Mouse (Mus musculus) hindbrain, postnatal 0 days (tissue): ENCODE measurements around the gene Rnf157. TPM values are rescaled to one million over a fixed set of nuclear protein-coding genes. Genes with fewer than 3 reads are reported as not detected.

ENCODE experiments used
- ATAC-seq: fragments of 200-750 bp; cut with Nextera tagmentation; 2 replicates; pipeline ENCODE4 v1.8.0; 2017; ENCODE audit warnings: mild to moderate bottlenecking, moderate TSS enrichment, moderate library complexity
- DNase-seq: peaks from one replicate; pipeline ENCODE4 v3.0.0-alpha.2; 2015; ENCODE audit warnings: low spot score
- H3K27ac ChIP-seq: fragments of 300-500 bp; sonication (generic); 2 replicates; pipeline ENCODE4 v1.5.1; 2014; ENCODE audit warnings: mild to moderate bottlenecking
- H3K27me3 ChIP-seq: fragments of 300-500 bp; sonication (generic); 2 replicates; pipeline ENCODE4 v1.6.1; 2014; ENCODE audit warnings: low read length, mixed read lengths; ENCODE audit not compliant: insufficient read depth
- H3K36me3 ChIP-seq: fragments of 300-500 bp; sonication (generic); 2 replicates; pipeline ENCODE4 v1.6.1; 2014; ENCODE audit warnings: low read length, mixed read lengths; ENCODE audit not compliant: insufficient read depth
- H3K4me1 ChIP-seq: fragments of 300-500 bp; sonication (generic); 2 replicates; pipeline ENCODE4 v1.6.1; 2014; ENCODE audit warnings: antibody characterized with exemption, low read length, mixed read lengths; ENCODE audit not compliant: insufficient read depth
- H3K4me2 ChIP-seq: fragments of 300-500 bp; sonication (generic); 2 replicates; pipeline ENCODE4 v1.6.1; 2014; ENCODE audit warnings: low read depth, mild to moderate bottlenecking, low read length, moderate library complexity, mixed read lengths
- H3K4me3 ChIP-seq: fragments of 300-500 bp; sonication (generic); 2 replicates; pipeline ENCODE4 v1.5.1; 2014; ENCODE audit warnings: low read length
- H3K9ac ChIP-seq: fragments of 300-500 bp; sonication (generic); replicated peaks from 2 replicates; pipeline ENCODE4 v1.6.1; 2014; ENCODE audit warnings: mild to moderate bottlenecking, low read length, moderate library complexity, mixed read lengths
- H3K9me3 ChIP-seq: fragments of 300-500 bp; sonication (generic); 2 replicates; pipeline ENCODE4 v1.6.1; 2016; ENCODE audit warnings: low read length, mixed read lengths
- CTCF ChIP-seq: IDR thresholded peaks from 2 replicates; pipeline ENCODE4 v1.5.1; 2016; ENCODE audit warnings: antibody characterized with exemption, control low read depth, low read depth
- WGBS: fragments of 180-500 bp; shearing (Covaris S2); extraction: QIAGEN DNeasy Blood & Tissue Kit; methylation state at CpG from one replicate; pipeline ENCODE4 v1.1.7; 2014; 5-methylcytosine and 5-hydroxymethylcytosine counted together
- polyA plus RNA-seq: library from polyadenylated mRNA; unstranded; fragments of >200 nt; fragmentation: Nextera tagmentation; extraction: Ambion mirVana; gene quantifications from 2 replicates; pipeline ENCODE4 v1.2.1, GENCODE M21; 2015
- total RNA-seq: library from RNA; depleted of rRNA; stranded (reverse); fragments of >200 nt; gene quantifications from 2 replicates; pipeline ENCODE4 v1.2.3, GENCODE M21; 2014; rRNA removed

Rnf157 gene
- 108 and 117 TPM in 2 replicates for total RNA-seq
- polyA plus RNA-seq: 53.0 and 60.5 TPM in 2 replicates

DNA sequence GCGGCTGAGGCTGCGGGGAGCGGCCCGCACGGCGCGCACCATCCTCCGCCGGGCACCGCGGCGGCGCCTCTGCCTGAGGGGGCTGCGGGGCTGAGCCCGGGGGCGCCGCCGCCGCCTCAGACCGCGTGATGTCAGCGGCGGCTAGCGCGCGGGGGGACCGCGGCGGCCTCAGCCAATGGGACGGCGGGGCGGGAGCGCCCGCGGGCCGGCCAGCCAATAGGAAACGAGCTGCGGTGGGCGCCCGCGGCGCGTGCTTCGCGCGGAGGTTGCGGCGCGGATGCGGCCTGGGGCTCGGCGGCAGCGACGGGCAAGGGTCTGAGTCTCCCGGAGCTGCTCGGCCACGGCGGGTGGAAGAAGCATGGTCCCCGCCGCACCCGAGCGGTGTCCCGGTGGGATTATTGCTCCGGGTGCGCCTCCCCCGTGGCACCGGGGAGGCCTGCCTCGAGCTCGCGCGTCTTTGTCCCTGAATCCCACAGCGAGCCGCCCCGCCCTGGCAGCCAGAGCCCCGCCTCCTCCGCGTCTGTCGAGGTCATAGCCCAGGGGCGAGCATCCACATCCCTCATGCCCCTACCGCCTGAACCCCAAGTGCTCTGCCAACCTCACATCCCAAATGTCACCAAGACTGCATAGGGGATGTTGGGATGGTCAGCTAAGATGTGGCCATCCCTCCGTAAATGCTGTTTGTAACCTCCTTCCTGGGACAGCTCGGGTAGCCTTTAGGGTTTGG, at the start of gene Rnf157:
Rnf157 (minus strand) TSS at position 129 of the 727 bp plus-strand sequence.
- H3K9ac ChIP-seq: peak within 1 kb of the TSS; percentile 92
- peak within 1 kb of the TSS; percentile 90 for H3K4me2 ChIP-seq
- 4% methylated on average over 58 of the region's 82 CpGs for WGBS
- ATAC-seq (peak; percentile 96), DNase-seq (peak; percentile 96)
- peak within 1 kb of the TSS; percentile 94 for H3K27ac ChIP-seq
- TF ChIP-seq CTCF: no peak
- H3K36me3 ChIP-seq: no peaks in the 10 kb centered on the region
- no peaks in the 10 kb centered on the region for H3K9me3 ChIP-seq
- H3K27me3 ChIP-seq: no peaks in the 10 kb centered on the region
- H3K4me3 ChIP-seq: peak within 1 kb of the TSS; percentile 81
- peaks cover 12% of the 10 kb centered on the region; the same call in 1 of the 2 replicates for H3K4me1 ChIP-seq

DNA sequence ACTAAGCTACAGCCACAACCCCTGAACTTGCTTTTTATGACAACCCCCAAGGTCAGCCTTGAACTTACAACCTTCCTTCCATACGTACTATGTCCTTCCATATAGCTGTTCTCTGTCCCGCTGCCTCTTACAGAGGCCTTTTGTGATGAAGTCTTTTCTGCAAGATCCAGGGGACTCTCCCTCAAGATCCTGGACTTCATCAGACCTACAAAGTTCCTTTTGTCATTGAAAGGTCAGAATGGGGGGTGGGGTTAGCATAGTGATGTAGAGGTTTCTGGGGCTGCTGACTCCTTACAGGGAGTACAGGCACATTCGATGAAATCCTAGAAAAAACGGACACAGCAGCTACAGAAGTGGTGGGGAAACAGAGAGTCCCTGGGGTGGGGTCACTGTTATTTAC, 47.0 kb upstream of the Rnf157 start:
- no peaks in the 10 kb centered on the region for H3K9me3 ChIP-seq
- no peaks in the 10 kb centered on the region for H3K4me1 ChIP-seq

DNA sequence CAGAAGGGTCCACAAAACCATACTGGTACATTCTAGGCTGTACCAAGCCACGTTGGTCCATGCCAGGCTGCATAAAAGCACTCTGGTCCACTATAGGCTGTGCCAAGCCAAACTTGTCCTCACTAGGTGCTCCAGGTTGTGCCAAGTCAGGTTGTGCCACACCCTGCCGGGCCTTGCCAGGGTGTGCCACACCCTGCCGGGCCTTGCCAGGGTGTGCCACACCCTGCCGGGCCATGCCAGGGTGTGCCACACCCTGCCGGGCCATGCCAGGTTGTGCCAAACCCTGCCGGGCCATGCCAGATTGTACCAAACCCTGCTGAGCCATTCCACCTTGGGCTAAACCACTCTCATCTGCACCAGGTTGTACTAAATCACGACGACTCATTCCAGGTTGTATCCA, 43.4 kb upstream of the Rnf157 start:
- no peak overlapping the region for H3K4me3 ChIP-seq
- WGBS: 86% methylated on average over 8 of the region's 8 CpGs
- DNase-seq (no peak), ATAC-seq (no peak)
- no peaks in the 10 kb centered on the region for H3K36me3 ChIP-seq
- H3K4me1 ChIP-seq: no peaks in the 10 kb centered on the region
- no peak overlapping the region for H3K4me2 ChIP-seq
- H3K27me3 ChIP-seq: no peaks in the 10 kb centered on the region
- no peaks in the 10 kb centered on the region for H3K9me3 ChIP-seq
- H3K27ac ChIP-seq: no peak overlapping the region
- no peak for TF ChIP-seq CTCF
- no peak overlapping the region for H3K9ac ChIP-seq

More for the DNA sequence above, 47.0 kb upstream of the Rnf157 start:
- Histone ChIP-seq H3K27ac (no peak overlapping the region), H3K4me3 (no peak overlapping the region), H3K9ac (no peak overlapping the region), H3K36me3 (no peaks in the 10 kb centered on the region), H3K4me2 (no peak overlapping the region), H3K27me3 (no peaks in the 10 kb centered on the region)
- no peak for TF ChIP-seq CTCF
- WGBS: 57% methylated on average over 4 of the region's 4 CpGs
- no peak for DNase-seq
- ATAC-seq: no peak

DNA sequence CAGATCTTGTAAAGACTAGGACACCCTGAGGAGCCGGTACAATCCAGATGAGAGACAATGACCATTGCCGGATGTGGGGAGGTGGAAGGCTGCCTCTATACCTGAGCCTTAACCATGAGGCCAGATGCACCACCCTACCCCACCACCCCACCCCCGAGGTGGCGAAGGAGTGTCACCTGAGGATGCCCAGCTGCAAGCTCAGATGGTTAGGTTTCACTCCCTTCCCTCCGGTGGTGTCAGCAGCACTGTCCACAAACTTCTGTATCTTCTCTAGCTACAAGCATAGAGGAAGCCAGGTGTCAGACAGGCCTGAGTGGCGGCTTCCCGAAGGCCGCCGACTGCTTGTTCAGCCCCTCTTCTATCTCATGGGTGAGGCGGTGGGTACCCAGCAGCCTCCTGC, 41.1 kb upstream of the Rnf157 start:
- H3K9ac ChIP-seq: no peak overlapping the region
- no peaks in the 10 kb centered on the region for H3K27me3 ChIP-seq
- H3K4me2 ChIP-seq: no peak overlapping the region
- H3K4me1 ChIP-seq: no peaks in the 10 kb centered on the region
- no peak for TF ChIP-seq CTCF
- no peak for ATAC-seq
- H3K9me3 ChIP-seq: no peaks in the 10 kb centered on the region
- H3K4me3 ChIP-seq: no peak overlapping the region
- no peak overlapping the region for H3K27ac ChIP-seq
- WGBS: 91% methylated on average over 10 of the region's 10 CpGs
- DNase-seq: no peak
- H3K36me3 ChIP-seq: no peaks in the 10 kb centered on the region

DNA sequence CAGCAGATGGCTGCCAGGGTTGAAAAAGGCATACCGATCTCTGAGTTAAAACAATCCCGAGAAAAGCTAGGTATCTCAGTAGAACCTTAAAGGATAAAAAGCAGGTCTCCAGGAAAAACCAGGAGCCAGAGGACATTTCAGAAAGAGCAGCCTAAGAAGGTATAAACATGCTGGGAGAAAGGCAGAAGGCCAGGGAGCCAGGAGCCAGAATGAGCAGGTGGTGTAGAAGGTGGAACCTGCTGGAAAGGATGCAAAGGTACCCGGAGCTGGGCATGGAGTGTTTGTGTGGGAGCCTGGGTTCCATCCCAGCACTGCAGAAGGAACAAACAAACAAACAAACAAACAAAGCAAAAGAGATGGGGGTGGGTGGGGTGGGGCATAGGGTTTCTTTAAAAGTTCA, 36.5 kb upstream of the Rnf157 start:
- WGBS: 98% methylated on average over 3 of the region's 3 CpGs
- H3K9ac ChIP-seq: no peak overlapping the region
- H3K4me1 ChIP-seq: peaks cover 5% of the 10 kb centered on the region; the same call in 1 of the 2 replicates
- H3K27ac ChIP-seq: no peak overlapping the region
- DNase-seq (no peak), ATAC-seq (no peak)
- TF ChIP-seq CTCF: no peak
- H3K36me3 ChIP-seq: no peaks in the 10 kb centered on the region
- H3K4me2 ChIP-seq: no peak overlapping the region
- peaks cover 9% of the 10 kb centered on the region; the same call in 1 of the 2 replicates for H3K27me3 ChIP-seq
- no peaks in the 10 kb centered on the region for H3K9me3 ChIP-seq
- H3K4me3 ChIP-seq: no peak overlapping the region

DNA sequence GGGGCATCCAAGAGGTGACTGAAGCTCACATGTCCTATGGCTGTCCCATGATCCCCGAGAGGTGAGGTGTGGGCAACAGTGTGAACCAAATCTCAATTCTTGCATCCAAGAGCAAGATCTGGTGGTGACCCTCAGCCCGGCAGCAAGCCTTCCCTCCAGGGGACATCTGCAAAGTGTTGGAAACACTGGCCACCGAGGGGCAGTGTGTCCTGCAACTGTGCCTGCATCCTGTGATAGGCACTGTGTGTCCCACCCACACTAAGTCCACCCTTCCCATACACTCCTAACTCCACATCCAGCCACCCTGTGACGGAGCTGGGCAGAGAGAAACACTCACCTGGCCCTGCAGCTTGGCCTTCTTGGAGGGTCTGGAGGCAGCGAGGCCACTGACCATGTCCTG, 35.0 kb upstream of the Rnf157 start:
- Histone ChIP-seq H3K4me1 (peaks cover 5% of the 10 kb centered on the region; the same call in 1 of the 2 replicates), H3K4me2 (no peak overlapping the region), H3K36me3 (no peaks in the 10 kb centered on the region), H3K27me3 (peaks cover 9% of the 10 kb centered on the region; the same call in 1 of the 2 replicates), H3K9ac (no peak overlapping the region), H3K9me3 (no peaks in the 10 kb centered on the region), H3K4me3 (no peak overlapping the region), H3K27ac (no peak overlapping the region)
- ATAC-seq (no peak), DNase-seq (no peak)
- WGBS: 76% methylated on average over 5 of the region's 5 CpGs
- TF ChIP-seq CTCF: peak; percentile 47
